Mouse (Mus musculus) left cerebral cortex, adult 8-10 months (tissue): ENCODE data around the gene Shisa2. TPM values are rescaled to one million over a fixed set of nuclear protein-coding genes. Genes with fewer than 3 reads are reported as not detected.

ENCODE experiments used
- DNase-seq, 2 experiments: peaks; one replicate each; pipeline ENCODE4 v3.0.0; 2022; ENCODE audit warnings: low spot score in 2 of 2
- total RNA-seq, 4 experiments: library from RNA; stranded (reverse); gene quantifications; 2 replicates each; pipeline ENCODE4 v1.2.4; 2022

Gene Shisa2
- total RNA-seq, 4 experiments from 2014 or later = 2.7 to 3.9 (median 3.3) TPM

DNA sequence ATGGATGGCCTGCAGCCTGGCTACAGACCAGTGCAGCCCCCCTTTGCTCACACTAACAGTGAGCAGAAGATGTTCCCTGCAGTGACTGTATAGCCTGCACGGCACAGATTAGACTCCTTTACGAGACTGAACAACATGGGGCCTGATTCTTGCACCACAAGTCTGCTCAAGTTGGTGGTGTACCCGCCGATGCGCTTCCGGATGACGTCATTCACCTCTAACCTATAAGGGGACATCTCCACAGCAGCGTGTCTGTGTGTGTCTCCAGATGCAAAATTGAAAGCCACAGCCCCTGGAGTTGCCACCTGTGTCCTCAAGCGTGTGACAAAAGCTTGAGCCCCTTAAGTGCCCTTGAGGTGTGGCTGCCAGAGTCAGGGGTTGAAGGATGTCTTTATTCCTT, 5.0 kb downstream of the Shisa2 start:
- no peak for DNase-seq

DNA sequence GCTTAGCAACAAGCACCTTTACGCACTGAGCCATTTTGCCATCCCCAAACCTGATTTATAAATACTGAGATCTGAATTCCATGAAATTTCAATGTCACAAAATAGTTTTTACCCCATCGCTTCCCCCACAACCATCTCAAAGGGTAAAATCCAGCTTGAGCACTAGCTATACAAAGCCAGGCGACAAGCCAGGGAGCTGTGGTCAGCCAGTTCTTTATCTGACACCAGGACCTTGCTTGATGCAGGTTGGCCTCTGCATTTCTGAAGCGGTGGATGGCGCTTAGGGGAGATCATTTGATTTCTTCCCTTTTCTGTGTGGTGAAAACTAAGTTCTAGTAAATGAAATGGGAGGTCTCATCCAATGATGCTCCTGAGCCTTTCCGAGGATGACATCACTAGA, 7.0 kb downstream of the Shisa2 start:
- DNase-seq = no peak

DNA sequence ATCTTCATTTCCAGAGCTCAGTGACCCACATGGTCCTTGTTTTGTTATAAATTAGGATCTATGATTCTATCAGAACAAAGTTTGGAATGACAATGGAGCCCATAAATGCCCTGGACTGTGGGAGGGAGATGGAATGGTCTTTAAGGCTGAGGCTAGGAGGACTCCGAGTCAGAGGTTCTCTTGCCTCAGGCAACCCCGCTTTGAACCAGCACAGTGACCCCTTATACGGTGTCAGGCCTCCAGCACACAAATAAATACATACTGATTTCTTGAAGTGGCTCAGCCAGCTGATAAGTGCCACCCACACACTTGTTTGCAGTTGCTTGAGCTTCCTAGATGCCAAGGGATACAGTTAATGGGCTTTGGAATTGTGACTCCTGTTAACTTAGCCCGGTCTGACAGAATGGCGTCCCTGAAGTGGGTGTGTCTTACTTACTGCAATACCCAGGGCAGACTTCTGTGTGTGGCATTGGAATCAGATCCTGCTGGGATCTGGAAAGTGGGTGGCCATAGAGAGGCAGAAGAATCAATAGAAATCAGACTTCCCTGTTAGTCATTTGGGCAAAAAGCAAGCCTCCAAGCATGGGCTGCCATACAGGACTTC, 8.3 kb downstream of the Shisa2 start:
- DNase-seq = no peak

DNA sequence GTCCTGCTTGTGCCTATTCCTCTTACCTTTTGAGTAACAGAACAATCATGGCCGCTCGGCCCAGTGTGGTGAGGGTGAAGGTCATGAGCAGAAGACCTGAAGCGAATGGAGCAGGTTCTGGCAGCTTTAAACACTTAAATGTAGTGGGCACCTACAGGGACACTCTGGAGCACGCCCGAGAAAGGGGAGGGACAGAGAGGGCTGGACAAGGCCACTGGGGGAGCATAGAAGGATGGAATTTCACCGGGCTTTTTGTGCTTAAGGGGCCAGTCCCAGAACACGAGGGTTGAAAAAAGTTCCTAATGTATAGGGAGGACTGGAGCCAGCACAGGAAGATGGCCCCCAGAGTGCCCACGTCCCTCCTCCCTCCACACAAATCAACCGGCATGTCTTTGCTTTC, 8.9 kb downstream of the Shisa2 start:
- no peak for DNase-seq

DNA sequence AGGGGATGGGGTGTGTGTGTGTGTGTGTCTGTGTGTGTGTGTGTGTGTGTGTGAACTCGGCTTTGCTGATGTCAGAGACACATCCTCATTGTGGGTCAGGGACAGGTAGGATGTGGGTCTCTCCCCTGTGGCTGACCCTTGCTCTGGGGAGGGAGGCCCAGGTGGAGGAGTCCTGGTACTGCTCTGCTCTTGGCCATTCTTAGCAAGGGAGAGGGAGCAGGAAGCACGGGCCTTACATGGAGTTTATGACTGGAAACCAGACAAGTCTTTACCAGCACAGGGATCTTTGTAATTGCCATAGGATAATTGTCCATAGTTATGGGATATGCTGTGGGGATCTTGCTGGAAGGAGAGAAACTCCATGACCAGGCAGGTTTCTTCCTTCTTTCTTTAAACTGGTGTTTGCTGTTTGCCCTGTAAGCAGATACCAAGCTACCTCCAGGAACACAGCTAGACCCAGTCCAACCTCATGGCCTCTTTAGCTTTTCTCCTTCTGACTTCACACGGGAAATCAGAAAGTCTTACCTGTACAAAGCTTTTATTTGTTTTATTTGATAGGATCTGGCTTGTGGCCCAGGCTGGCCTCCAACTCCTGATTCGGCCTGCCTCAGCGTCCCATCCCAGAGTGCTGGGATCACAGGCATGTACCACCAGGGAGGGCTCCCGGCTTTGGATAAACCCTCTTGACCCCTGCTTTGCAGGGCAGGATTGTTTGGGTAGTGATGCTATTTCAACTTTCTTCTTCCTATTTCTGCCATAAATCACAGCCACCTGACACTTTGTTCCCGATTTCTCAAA, 14.0 kb downstream of the Shisa2 start:
- DNase-seq = no peak

DNA sequence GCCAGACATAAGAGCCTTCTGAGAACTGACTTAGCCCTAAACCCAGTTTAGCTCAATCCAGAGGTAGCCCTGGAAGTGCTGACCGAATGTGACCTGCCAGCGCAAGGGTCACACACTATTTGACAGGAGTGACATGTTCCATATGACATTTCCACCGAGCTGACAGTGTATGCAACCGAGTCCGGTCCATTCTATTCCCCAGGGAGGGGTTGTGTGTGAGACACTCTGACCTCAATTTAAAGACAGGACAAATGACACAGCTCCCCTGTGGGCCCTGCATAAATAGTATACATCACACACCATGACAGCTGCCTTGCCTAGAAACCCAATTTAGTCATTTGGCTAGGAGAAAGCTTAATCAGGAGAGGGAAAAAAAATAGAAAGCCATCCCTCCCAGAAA, 16.7 kb downstream of the Shisa2 start:
- no peak for DNase-seq

DNA sequence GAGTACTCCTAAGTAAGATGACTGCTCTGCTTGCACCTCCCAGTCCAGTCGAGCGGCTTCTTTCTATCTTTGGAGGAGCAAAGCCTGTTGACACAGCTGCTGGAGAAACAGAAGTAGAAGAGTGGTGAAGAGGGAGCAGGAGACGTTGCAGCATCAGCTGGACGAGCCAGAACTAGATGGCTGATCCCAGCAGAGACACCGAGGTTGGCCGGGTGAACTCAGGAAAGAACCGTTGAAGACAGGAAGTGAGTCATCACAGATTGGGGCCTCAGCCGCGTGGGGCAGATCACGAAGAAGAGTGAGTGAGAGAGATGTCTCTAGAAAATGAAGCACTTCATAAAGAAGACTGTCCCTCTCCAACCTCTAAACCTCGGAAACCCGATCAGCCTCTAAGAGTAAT, 18.5 kb downstream of the Shisa2 start:
- DNase-seq = no peak

DNA sequence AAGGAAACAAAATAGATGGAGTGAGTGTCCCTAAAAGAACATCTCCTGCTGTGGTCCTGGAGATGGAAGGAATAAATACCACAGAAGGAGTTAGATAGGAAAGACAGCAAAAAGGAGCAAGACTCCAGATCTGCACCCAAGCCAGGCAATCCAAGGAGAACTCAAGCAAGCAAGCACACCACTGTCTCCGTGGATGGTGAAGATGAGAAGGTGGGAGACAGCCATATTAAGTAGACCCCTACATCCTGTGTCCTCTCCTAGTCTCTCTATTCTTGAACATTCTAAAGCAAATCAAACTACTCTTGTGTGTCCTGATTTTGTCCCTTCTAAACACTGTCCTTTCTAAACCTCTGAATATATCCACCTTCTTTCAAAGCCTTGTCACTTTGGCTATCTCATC, 19.1 kb downstream of the Shisa2 start:
- no peak for DNase-seq

DNA sequence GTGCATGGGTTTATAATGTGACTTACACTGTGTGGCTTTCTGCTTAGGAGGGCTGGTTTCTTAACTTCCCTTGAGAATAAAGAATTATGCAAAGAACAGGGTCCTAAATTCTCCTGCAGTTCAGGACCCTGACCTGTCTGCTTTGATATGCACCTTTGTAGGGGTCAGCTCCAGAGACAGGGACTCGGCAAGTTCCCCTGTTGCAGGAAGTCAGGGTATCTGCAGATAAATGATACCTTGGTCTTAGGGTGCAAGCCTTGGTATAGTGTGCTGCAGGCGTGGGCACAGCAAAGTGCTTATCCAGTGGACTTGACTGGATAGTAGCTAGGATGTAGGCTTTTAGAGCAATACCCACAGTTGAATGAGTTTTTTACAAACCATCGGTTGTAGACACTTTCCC, 19.8 kb downstream of the Shisa2 start:
- DNase-seq = no peak

DNA sequence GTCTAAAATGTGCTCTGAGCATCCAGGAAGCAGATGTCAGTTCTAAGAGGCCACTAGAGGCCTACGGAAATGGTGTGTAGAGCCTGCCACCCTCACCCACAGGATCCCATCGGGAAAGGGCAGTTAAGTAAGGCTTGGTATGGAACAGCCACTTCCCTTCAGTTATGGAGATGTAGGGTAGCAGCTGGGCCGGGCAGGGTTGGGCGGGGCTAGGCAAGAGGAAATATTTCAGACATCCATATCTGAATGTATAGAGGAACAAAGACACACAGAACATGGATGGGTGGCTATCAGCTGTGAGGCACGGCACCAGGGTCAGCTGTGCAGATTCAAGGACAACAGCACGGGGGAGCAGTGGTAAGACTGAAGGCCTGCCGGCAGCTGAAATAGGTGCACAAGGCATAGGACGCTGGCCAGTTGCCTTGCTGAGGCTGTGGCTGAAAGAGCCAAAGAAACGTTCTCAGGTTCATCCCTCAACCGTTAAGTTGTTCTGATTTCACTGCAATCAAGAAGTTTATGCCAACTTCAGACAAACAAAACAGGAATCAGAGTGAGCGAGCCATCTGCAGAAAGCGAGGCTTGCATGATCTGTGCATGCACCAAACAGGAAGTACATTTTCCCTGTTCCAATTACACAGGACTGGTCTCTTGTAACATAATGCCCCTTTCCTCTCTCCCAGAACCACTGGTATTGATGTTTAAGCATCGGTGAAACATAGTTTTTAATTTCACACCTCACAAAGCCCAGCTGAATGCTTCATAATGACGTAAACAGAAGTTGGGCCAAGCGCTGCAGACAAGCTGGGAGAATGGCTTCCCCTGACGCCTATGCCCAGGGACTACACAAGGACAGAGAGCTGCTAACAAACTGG, 22.0 kb downstream of the Shisa2 start:
- DNase-seq = no peak

DNA sequence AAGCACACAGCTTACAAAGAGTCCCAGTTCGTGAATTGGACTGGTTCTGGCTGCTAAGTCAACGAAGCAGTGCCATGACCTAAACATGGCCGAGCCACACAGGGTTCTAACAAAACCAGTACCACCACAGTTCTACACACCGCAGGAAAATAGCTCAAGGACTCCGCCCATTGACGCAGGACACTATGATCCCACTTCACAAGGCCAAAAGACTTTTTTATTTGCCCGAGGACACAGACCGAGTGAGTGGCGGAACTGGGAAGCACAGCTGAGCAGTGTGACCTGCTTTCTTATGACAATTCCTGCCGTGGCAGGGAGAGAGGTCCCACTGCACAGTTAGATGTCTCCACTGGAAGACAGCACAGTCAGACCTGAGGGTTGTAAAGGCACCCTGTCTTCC, 23.5 kb downstream of the Shisa2 start:
- DNase-seq = no peak

DNA sequence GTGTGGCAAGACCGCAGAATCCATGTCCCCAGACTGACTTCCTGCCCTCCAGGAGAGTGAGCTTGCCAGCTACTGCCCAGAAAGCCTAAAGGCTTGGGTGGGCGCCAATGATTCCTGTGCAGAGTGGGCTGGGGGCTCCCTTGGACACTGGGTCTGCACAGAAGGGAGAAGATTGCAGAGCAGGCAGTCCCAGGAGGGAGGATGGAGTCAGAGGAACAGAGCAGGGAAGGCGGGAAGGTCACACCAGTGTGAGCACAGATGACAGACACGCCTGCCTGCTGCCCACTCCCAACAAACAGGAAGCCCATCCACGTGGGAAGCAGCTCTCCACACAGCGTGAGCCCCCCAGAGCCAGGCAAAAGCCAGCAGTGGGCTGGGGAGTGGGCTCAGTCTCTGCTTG, 24.2 kb downstream of the Shisa2 start:
- DNase-seq = no peak

DNA sequence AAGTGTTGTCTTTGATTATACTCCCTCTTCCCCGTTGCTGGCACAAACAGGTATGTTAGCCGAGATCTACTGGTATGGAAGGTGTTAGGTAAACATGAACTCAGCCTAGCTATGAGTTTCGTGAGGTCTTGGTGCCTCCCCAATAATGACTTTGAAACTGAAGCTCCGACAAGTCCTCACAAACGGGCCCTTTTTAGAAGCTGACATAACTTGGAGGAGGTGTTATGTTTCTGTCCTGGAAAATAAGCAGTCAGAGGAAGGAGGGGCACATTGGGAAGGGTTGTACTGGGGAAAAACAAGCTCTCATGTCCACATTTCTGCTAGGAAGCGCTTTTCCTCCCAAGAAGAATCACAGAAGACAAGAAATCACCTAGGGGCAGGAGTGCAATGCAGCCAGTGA, 31.5 kb downstream of the Shisa2 start:
- no peak for DNase-seq

DNA sequence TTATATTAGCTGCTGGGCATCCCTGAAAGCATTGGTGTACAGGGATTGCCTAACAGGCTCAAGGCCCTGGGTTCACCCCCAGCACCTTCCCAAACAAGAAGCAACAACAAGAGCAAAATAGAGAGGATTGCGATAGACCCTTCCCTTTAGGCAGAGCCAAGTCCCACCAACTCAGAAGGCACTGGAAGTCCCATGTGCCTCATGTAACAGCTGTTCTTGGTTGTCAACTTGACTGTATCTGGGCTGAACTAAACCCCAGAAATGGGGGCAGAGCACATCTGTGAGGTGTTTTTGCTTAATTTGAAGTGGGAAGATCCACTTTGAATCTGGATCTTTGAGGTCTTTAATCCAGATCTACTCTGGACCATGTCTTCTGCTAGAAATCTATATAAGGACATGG, 32.0 kb downstream of the Shisa2 start:
- no peak for DNase-seq

DNA sequence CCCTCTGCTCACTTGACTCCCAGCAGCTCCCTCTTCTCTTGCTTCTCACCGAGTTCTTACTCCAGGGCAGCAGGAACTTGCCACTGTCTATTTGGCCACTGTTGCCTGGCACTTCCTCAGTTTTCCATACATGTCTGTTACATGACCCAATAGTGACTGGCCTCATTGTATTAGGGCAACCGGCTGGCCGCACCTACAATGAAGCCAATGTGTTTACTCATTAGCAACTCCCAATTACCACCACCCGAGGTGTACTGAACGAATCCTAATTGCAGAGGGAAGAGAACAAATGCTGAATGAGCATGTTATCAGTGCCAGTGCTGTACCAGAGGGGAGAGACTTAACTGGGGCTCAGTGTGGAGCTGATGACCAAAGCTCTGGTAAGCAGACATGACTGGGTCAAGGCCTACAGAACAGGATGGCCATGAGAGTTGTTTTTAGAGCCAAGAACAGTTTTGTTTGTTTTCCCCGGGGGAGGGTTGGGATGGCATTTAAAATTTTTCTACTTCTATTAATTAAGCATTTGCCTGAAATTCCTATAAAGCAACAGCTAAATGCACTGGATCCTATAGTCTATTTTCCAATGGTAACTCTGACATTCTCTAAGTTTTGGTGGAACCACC, 47.9 kb downstream of the Shisa2 start:
- DNase-seq = no peak

DNA sequence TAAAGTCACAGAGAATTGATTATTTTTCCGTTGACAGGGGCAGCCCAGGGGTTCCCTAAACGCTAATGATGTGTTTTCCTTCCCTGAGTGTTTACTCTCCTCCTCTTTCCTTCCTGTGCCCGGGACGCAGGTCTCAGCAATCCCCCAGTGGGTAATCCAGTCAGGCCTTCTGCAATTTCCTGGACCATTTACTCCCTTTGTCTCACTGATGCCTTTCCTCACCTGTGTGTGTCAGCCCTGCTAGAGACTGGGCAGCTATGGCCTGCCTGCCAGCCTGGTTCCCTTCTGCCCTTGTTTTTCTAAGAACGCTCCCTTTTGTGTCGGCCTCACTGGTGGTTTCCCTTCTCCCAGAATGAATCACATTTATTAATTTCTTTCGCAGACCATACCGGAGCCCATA, 49.4 kb downstream of the Shisa2 start:
- DNase-seq = no peak

DNA sequence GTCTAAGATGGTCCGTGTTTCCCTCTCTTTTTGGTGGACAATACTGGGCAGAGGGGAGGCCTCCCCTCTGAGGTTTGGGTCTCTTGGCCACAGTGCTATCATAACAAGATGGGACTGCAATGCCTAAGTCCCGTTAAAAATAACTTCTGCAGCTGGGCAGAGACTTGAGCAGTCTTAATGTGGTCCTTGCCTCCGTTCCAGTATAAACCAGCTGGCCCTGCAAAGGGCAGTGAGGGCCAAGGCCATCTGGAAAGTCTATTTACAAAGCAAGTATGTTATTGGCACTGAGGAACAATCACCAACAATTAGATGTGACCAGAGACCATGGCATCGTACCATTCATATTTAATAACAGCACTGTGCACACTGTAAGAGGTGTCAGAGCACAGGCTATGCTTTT, 50.2 kb downstream of the Shisa2 start:
- no peak for DNase-seq

DNA sequence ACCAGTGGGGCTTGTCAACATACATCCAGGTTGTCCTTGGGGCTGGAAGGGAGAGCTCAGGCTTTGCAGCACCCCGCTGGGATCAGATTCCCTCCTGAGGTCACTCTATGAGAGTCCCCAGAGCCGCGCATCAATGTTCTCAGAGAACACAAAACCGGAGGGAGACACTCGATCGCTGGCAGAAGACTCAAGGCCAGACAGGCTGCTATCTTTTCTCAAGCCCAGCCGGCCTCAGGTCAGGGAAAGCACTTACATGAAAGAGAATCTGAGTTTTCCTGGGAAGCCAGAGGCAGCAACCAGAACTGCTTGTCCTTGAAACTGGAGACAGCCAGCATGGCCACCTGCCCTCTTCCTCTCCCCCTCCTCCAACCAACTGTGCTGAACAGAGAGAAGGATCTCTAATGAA, 52.5 kb downstream of the Shisa2 start:
- DNase-seq = no peak
